Mouse (Mus musculus): ENCODE results near the gene Aqp9.

GRCm38 (mm10) chr9:71138936-71139335 is 29.5 kb downstream of the Aqp9 start:
- TF ChIP-seq CTCF (IDR thresholded peaks at IDR 0.05; ENCODE audit: insufficient read depth, low read length) (no peak), POLR2A (IDR thresholded peaks at IDR 0.05; ENCODE audit: borderline replicate concordance, extremely low read depth, low read depth, low read length) (no peak)

Measured in lung, adult 2 months (tissue).